Mouse (Mus musculus) embryo, embryonic 10.5 days (tissue): ENCODE results near the gene St3gal4.
"Not testable (repeated sequence)": the region's sequence is repeated elsewhere in the genome, so short reads cannot be mapped to it uniquely, and the experiment has no call there.

Experiments
- DNase-seq: peaks from one replicate; pipeline ENCODE4 v3.0.0-alpha.2; 2015; ENCODE audit warnings: low spot score

The St3gal4 gene

GRCm38 (mm10) chr9:35119168-35119567, at the start of gene St3gal4:
St3gal4 (minus strand) TSS chr9:35119268.
- no peak for DNase-seq

- DNase-seq, result peak; percentile 24
Observed at GRCm38 (mm10) chr9:35166798-35167635, 47.9 kb upstream of the St3gal4 start.

DNA sequence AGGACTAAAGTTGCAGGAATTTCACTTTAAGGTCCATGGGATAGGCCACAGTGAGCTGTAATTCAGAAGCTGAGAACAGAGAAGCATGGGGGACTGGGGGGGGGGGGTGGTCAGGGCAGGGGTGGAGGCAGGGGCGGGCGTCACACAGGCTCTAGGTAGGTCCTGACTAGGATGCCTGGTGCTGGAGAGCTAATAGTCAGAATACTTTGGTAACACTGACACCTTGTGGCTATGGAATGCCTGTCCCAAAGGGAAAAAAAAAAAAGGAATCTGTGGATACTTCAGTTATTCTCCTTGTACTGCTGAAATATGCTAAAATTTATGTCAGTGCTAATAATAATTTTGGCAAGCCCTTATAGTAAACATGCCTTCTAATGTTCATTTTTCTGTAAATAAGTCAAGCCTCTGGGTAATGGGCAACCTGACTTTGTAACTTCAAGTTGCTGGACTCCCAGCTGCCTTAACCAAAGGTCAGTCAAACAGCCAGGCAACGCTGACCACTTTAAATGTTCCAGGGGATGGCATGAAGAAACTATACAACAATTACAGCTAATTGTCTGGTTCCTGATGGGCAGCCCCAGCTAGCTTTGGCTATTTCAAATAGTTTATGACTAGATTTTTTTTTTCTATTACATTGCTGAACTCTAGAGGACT, 47.2 kb upstream of the St3gal4 start:
- peak; percentile 66 for DNase-seq

DNA sequence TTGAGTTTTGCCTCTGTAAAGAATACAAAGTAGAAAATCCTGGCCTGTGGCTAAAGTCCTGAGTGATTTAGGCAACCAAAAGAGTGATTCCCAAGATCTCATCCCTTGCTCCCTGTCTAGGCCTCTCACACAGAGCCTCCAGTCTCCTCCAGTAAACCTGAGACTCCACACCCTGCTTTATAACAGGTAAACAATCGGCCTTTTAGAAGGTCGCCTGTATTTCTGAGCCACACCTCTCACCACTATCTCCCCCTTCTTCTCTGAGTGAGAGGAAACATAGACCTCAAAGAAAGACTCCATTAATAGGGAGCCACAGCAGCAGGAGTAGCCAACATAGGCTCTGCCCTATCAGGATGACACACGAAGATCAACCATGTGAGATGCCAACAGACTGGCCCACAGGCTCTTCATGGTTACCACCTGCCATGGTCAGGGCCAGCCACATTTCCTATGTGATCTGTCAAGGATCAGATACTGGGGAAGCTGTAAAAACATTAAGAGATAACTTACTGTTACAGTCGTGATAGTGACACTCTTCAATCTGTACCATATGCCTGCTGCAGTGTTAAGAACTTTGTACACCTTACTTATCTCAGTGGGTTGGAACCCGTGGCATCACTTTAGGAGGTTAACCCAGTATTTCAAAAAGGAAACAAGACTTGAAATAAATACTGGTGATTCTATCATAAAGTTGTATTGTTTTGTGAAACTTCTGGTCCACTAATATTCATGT, 45.2 kb upstream of the St3gal4 start:
- DNase-seq, result no peak

DNA sequence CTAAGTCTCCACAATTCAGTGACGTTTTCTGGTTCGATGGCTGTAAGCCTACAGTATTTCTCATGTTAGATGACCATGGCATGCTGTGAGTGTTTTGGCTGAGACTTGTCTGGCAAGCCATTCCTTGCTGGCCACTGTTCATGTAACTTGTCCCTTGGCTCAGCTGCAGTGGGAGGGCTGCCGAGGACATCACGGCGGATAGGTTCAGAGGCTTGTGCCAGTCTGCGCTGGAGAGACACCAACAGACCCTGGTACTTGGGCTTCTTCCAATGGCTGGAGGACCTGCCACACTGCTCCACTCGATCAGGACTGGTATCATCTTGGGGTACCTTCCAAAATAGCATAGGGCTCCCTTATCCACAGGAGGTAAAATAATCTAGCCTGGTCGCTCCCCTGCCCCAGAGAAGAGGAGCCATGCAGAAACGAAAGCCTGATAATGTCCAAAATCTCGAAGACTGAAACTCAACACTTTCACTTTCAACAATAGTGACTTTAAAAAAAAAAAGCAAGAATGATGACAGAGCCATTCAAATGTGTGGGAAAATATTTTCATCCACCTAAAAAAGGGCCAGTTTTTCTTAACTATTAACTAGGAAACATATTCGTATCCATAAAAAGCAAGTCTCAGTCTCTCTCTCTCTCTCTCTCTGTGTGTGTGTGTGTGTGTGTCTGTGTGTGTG, 44.1 kb upstream of the St3gal4 start:
- no peak for DNase-seq

DNA sequence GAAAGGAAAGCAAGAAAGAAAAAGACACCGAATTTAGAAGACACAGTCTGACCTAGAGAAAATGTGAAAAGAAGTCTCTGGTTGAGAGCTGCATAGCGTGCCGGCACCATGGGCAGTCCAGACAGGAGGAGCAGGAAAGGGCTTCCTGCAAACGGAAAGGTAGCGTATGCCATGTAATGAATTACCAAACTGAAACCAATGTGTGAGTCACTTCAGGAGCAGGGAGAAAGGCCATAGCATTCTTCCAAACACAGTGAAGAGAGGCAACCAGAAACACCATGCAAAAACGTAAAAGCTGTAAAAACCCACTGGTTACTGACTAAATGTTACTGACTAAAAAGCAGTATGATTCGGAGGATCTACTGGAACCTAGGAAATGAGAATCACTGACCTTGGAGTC, 42.7 kb upstream of the St3gal4 start:
- DNase-seq, result no peak

- DNase-seq, result no peak
Observed at GRCm38 (mm10) chr9:35160662-35161061, 41.6 kb upstream of the St3gal4 start.

DNA sequence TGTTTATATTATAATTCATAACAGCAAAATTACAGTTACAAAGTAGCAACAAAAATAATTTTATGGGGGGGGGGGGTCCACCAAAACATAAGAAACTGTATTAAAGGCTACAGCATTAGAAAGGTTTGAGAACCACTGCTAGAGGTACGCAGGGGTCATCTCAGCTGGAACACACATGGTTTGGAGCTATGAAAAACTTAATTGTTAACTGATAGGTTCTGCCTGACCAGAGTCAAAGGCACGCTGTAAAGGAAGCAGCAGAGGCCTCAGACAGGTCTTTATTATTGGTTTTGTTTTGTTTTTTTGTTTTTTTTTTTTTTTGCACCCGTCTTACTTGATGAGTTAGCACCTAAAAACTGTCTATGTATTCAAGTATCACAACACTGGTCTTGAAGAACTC, 39.4 kb upstream of the St3gal4 start:
- no peak for DNase-seq

DNA sequence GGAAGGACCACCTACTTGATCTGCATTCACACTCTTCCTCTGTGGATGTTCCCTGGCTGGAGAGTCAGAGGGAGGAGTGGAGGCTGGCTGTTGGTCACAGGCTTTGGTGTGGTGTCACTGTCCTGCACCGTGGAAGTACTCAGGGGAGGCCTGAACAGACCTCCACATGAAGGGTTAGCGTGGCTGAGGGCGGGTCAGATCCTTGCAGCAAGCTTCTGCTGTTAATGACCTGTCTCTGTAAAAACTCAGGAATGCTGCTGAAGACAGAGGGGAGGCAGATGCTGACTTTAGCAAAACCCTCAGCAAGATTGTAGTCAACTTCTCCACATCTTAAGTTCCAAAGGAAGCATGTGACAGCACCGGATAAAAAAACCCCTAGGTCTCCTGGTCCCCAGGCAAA, 37.8 kb upstream of the St3gal4 start:
- no peak for DNase-seq

- DNase-seq, result no peak
Observed at GRCm38 (mm10) chr9:35156002-35156710, 37.1 kb upstream of the St3gal4 start.

GRCm38 (mm10) chr9:35152923-35153322, 33.9 kb upstream of the St3gal4 start:
- DNase-seq, result no peak

DNA sequence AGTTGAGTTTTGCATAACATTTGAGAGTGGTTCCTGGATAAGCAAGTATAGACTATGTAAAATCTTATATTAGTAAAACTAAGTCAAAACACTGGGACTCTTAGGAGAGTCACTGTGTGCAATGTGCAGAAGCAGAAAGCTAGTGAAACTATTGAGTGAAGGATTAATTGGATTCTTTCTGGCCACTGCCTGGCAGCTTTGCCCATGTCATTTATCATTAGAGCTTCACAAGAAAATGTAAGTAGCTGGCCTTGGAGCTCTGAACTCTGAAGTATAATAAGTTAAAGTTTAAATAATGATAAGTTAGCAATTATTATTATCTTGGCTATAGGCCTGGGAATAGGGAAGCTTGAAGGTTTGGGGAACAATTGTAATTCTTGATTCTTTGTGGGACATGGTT, 29.8 kb upstream of the St3gal4 start:
- DNase-seq, result not testable (repeated sequence)

DNA sequence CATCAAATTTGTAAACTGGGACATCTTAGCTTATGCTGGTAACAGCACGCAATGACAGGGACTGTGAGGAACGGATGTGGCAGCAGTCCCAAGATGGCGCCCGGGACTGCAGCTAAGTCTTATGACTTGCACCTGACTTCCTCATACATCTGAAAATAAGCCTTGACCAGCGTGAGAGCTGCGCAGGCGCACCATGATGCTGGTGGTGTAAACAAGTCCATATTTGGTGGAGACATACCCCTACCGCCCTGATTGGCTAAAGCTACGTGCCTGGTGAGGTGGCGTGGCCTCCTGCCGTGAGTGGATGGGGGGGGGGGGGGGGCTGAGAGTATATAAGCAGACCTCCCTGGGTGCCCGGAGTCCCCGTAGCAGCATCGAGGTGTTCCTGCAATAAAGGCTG, 28.2 kb upstream of the St3gal4 start:
- DNase-seq, result not testable (repeated sequence)

DNA sequence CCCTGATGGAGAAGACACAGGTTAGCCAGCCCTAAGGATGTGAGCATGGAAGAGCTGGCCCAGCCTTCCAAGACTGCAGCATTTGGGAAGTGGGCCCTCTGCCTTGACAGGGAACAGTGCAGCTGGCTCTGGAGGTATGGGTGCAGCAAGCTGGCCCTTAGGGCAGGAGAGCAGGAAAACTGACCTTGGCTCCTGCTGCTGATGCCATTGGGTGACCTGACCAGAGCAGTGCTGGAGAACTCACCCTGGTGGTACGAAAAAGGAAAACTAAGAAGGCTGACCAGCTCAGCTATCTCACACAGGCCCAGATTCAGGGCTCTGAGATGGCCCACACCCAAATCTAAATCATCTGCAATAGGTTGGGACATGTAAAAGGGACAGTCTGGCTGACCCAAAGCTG, 26.8 kb upstream of the St3gal4 start:
- no peak for DNase-seq

DNA sequence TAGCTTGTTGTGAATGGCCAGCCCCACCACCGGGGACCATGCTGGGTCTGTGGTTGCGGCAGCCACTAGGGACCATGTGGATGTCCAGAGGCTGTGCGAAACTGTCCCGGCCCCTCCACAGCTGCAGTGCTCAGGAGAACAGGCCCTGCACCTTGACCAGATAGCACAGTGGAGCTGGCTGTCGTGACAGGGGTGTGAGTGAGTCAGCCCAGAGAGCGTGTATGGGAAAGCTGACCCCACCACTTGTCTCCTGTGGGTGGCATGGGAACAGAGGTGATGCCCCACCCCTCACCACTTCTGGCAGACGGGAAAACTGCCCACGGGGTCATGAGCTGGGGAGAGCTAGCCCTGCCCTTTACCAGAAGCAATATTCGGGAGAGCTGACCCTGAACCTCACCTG, 26.1 kb upstream of the St3gal4 start:
- DNase-seq, result no peak

- DNase-seq, result no peak
Observed at GRCm38 (mm10) chr9:35142221-35142620, 23.2 kb upstream of the St3gal4 start.

DNA sequence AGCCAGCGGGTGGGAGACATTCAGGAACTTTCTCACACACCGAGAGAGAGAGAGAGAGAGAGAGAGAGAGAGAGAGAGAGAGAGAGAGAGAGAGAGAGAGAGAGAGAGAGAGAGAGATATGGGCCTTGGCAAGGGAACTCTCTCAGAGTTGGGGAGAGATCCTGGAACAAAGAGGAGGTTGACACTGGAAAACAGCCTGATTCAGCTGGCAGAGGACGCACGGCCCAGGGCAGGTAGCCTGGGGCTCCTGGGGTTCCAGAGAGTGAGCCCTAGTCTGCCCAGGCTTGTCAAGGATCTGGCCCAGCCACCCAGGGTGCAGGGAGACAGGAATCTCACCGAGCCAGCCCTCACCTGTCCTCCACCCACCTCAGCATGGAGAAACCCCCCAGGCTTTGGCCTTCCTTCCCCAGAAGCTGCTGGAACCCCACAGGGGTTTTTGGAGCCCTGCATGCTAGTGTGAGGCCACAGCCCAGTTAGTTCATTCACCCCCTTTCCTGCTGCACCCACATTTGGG, 20.2 kb upstream of the St3gal4 start:
- DNase-seq, result no peak

DNA sequence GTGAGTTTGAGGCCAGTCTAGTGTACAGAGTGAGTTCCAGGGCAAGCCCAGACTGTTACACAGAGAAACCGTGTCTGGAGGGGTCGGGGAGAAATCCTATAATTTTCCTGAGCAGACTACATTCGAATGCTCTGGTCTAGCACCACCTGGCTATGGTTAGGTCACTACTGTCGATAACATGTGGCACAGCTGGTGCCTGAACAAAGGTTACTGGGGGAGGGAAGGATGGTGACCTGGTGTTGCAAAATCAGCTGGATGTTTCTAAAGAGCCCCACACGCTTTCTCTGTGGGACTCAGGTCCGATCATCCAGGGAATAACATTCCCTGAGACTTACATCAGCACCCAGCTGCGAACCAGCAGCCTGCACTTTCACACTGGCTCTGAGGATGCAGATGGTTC, 19.0 kb upstream of the St3gal4 start:
- DNase-seq, result no peak

GRCm38 (mm10) chr9:35135575-35135974, 16.5 kb upstream of the St3gal4 start:
- no peak for DNase-seq

DNA sequence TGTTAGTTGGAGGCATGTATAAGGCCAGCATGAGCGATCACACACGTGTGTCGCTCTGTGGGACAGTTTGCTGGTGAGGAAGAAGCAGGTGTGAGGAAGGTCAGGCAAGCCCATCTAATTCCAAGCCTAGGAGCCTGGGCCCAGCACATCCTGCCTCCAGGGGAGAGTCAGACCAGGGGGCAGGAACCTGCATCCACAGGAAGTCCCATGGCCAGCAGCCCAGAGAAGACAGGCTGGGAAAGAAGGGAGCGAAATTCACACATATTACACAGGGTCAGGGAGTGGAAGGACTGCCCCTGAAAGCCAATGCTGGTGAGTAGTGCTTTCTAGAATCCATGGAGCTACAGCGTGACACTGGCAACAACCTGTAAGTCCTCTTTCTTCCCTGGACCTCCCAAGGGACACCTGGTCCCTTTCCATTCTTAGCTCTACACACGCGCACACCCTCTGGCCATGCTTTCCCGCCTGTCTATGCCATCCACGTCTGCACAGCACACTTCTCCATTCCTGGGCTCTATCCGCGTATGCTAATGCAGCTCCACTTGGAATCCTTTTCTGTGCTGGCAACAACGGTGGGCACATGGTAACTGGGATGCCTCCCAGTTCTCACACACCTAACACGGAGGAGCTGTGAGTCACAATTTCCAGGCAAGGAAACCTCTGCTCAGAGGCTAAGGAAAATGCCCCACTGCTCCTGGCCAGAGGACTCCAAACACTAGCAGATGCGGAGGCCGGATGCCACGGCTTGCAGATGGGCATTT, 12.7 kb upstream of the St3gal4 start:
- DNase-seq, result no peak

DNA sequence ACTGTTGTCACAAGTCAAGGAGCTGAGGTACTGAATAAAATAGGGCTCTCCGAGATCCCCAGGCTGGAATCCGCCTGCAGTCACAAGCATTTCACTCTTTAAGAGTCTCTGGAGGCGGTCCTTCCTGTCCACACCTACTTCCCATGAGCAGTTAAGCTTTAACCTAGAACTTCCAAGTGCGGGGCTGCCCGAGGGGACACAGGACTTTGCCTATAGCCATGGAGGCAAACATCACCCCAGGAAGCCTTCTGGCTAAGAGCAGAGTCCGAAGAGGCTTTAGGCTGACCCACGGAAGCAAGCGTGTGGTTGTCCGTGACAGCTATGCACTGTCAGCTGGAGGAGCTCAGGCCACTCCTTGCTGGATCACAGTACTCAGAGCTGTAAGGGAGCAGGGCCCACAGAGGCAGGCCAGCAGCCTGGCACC, 9.9 kb upstream of the St3gal4 start:
- DNase-seq, result no peak
